Mouse (Mus musculus) stomach, embryonic 15.5 days (tissue): ENCODE data around the gene Osm. TPM values are rescaled to one million over a fixed set of nuclear protein-coding genes. Genes with fewer than 3 reads are reported as not detected.

Source experiments
- ATAC-seq: fragments of 200-750 bp; cut with Nextera tagmentation; 2 replicates; pipeline ENCODE4 v1.8.0; 2017; ENCODE audit warnings: low read depth, moderate number of reproducible peaks, moderate TSS enrichment; ENCODE audit not compliant: insufficient read depth, low FRiP score
- H3K27ac ChIP-seq: fragments of 300-500 bp; sonication (generic); 2 replicates; pipeline ENCODE4 v1.5.1; 2015; ENCODE audit warnings: mild to moderate bottlenecking, inconsistent platforms
- H3K27me3 ChIP-seq: fragments of 300-500 bp; sonication (generic); replicated peaks from 2 replicates; pipeline ENCODE4 v1.6.1; 2015; ENCODE audit warnings: inconsistent platforms
- H3K36me3 ChIP-seq: fragments of 300-500 bp; sonication (generic); 2 replicates; pipeline ENCODE4 v1.6.1; 2015; ENCODE audit warnings: inconsistent platforms
- H3K4me1 ChIP-seq: fragments of 300-500 bp; sonication (generic); 2 replicates; pipeline ENCODE4 v1.6.1; 2015; ENCODE audit warnings: inconsistent platforms
- H3K4me2 ChIP-seq: fragments of 300-500 bp; sonication (generic); 2 replicates; pipeline ENCODE4 v1.6.1; 2015; ENCODE audit warnings: mild to moderate bottlenecking, inconsistent platforms
- H3K4me3 ChIP-seq: fragments of 300-500 bp; sonication (generic); replicated peaks from 2 replicates; pipeline ENCODE4 v1.5.1; 2015; ENCODE audit warnings: inconsistent platforms
- H3K9ac ChIP-seq: fragments of 300-500 bp; sonication (generic); 2 replicates; pipeline ENCODE4 v1.6.1; 2015; ENCODE audit warnings: inconsistent platforms
- H3K9me3 ChIP-seq: fragments of 300-500 bp; sonication (generic); 2 replicates; pipeline ENCODE4 v1.6.1; 2016; ENCODE audit warnings: inconsistent platforms
- WGBS: fragments of 180-500 bp; shearing (Covaris S2); methylation state at CpG from one replicate; pipeline ENCODE4 v1.1.7; 2015; 5-methylcytosine and 5-hydroxymethylcytosine counted together
- polyA plus RNA-seq: library from polyadenylated mRNA; unstranded; fragments of >200 nt; fragmentation: Nextera tagmentation; extraction: Ambion mirVana; gene quantifications from 2 replicates; pipeline ENCODE4 v1.2.1, GENCODE M21; 2015

Osm gene
- polyA plus RNA-seq, 1 experiment from 2014 or later, result 0.22 TPM

DNA sequence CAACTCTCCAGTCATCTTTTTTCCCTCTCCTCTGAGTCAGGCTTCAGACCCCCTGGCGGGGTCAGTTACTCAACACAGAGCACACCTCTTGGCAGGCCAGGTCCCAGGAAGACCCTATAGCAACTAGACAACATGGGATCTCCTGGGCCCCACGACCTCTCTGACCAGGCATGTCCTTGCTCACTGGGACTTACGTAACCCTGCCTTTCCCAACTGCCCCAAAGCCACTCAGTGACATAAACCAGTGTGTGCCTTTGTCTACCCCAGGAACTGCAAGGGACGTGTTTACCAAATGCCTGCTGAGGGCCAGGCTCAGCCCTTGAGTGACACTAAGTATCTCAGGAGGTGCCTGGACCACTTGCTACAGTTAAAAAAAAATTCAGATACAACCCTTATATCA is 6.4 kb upstream of the Osm start:
- H3K36me3 ChIP-seq, result no peaks in the 10 kb centered on the region

DNA sequence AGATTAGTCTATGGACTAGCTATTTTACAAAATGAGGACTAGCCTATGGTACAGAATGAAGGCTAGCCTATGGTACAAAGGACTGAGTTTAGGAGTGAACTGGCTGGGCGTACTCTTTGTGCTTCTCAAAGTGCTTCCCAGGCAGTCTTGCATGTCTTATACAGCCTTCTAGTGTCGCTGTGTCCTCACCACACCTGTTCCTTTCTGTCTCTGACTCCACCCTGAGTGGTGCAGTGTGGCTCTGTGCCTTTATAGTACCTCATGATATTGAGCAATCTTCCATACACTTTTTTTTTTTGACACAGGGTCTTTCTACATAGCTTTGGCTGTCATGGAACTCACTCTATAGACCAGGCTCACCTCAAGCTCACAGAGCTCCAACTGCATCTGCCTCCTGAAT is 4.8 kb upstream of the Osm start:
- Histone ChIP-seq H3K4me3 (no peak overlapping the region), H3K4me1 (no peaks in the 10 kb centered on the region), H3K9ac (no peak overlapping the region), H3K9me3 (no peaks in the 10 kb centered on the region), H3K36me3 (no peaks in the 10 kb centered on the region), H3K27ac (no peak overlapping the region), H3K4me2 (no peak overlapping the region), H3K27me3 (no peaks in the 10 kb centered on the region)
- 90% methylated on average over 2 of the region's 2 CpGs for WGBS
- ATAC-seq, result no peak

More for the DNA sequence above, 6.4 kb upstream of the Osm start:
- ATAC-seq, result no peak
- H3K9ac ChIP-seq, result no peak overlapping the region
- H3K4me2 ChIP-seq, result no peak overlapping the region
- H3K27me3 ChIP-seq, result no peaks in the 10 kb centered on the region
- no peak overlapping the region for H3K27ac ChIP-seq
- H3K9me3 ChIP-seq, result no peaks in the 10 kb centered on the region
- WGBS, result 67% methylated on average over 4 of the region's 4 CpGs
- no peak overlapping the region for H3K4me3 ChIP-seq
- no peaks in the 10 kb centered on the region for H3K4me1 ChIP-seq

- no peaks in the 10 kb centered on the region for H3K9me3 ChIP-seq
- no peak for ATAC-seq
- H3K36me3 ChIP-seq, result no peaks in the 10 kb centered on the region
- H3K4me1 ChIP-seq, result no peaks in the 10 kb centered on the region
- no peak overlapping the region for H3K4me3 ChIP-seq
- 67% methylated on average over 12 of the region's 12 CpGs for WGBS
- H3K4me2 ChIP-seq, result no peak overlapping the region
- H3K9ac ChIP-seq, result no peak overlapping the region
- no peaks in the 10 kb centered on the region for H3K27me3 ChIP-seq
- no peak overlapping the region for H3K27ac ChIP-seq
Measured at GRCm38 (mm10) chr11:4232644-4233043, 3.6 kb upstream of the Osm start.

- no peak overlapping the region for H3K4me2 ChIP-seq
- H3K9ac ChIP-seq, result no peak overlapping the region
- H3K36me3 ChIP-seq, result no peaks in the 10 kb centered on the region
- 84% methylated on average over 6 of the region's 6 CpGs for WGBS
- ATAC-seq, result no peak
- no peak overlapping the region for H3K4me3 ChIP-seq
- no peaks in the 10 kb centered on the region for H3K4me1 ChIP-seq
- H3K27ac ChIP-seq, result no peak overlapping the region
- no peaks in the 10 kb centered on the region for H3K27me3 ChIP-seq
- H3K9me3 ChIP-seq, result no peaks in the 10 kb centered on the region
Measured at GRCm38 (mm10) chr11:4235052-4235655, 1.1 kb upstream of the Osm start.

GRCm38 (mm10) chr11:4236546-4237067 is 387 bp downstream of the Osm start:
- H3K4me2 ChIP-seq, result no peak overlapping the region
- H3K27me3 ChIP-seq, result no peaks in the 10 kb centered on the region
- H3K4me1 ChIP-seq, result no peaks in the 10 kb centered on the region
- H3K36me3 ChIP-seq, result no peaks in the 10 kb centered on the region
- WGBS, result 87% methylated on average over 21 of the region's 21 CpGs
- H3K9me3 ChIP-seq, result no peaks in the 10 kb centered on the region
- H3K4me3 ChIP-seq, result no peak overlapping the region
- ATAC-seq, result no peak
- H3K9ac ChIP-seq, result no peak overlapping the region
- no peak overlapping the region for H3K27ac ChIP-seq

DNA sequence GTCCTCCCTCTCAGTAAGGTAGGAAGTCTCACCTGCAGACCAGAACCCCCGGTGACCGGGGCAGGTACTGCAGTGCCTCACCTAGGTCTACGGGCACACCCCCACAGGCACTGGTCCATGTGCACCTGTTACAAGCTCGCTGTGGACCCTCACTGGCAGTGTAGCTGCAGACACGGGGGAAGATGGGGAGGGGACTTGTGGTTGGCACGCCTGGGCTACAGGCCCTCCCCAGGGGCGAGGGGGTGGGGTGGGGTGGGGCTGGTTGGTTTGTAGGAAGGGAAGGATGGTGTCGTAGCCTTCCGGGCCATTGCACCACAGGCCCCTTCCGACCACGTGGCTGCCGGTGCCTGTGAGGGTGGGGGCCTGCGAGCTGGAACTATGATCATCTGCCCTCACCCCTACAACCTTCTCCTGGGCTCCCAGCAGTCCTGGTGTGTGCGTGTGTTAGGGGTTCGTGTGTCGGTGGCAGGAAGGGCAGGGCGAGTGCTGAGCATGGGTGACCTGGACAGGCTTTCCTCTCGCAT is 1.2 kb downstream of the Osm start:
- Histone ChIP-seq H3K4me1 (no peaks in the 10 kb centered on the region), H3K9me3 (no peaks in the 10 kb centered on the region), H3K9ac (no peak overlapping the region), H3K27ac (no peak overlapping the region), H3K4me2 (0 out of 2 replicates have a peak overlapping the region, but pooled peaks have one; percentile 8), H3K4me3 (no peak overlapping the region), H3K27me3 (no peaks in the 10 kb centered on the region), H3K36me3 (no peaks in the 10 kb centered on the region)
- 79% methylated on average over 18 of the region's 18 CpGs for WGBS
- ATAC-seq, result no peak; the same call in 1 of the 2 replicates

DNA sequence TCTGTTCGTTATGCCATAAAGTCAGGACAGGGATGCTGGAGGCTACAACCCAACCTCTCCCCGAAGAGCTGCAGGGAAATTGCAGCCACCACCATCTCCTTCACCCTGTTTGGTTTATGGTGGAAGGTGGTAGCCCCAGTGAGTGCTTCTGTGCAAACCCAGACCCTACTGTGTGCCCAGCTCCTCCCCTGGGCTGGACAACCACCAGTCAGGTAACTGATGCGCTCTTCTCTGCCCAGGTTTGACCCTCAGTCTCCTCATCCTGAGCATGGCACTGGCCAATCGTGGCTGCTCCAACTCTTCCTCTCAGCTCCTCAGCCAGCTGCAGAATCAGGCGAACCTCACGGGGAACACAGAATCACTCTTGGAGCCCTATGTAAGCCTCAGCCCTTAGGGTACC is 1.9 kb downstream of the Osm start:
- Histone ChIP-seq H3K27me3 (no peaks in the 10 kb centered on the region), H3K9ac (no peak overlapping the region), H3K4me1 (no peaks in the 10 kb centered on the region), H3K4me2 (no peak overlapping the region), H3K36me3 (no peaks in the 10 kb centered on the region), H3K4me3 (no peak overlapping the region), H3K9me3 (no peaks in the 10 kb centered on the region), H3K27ac (no peak overlapping the region)
- no peak for ATAC-seq
- WGBS, result 87% methylated on average over 6 of the region's 6 CpGs

DNA sequence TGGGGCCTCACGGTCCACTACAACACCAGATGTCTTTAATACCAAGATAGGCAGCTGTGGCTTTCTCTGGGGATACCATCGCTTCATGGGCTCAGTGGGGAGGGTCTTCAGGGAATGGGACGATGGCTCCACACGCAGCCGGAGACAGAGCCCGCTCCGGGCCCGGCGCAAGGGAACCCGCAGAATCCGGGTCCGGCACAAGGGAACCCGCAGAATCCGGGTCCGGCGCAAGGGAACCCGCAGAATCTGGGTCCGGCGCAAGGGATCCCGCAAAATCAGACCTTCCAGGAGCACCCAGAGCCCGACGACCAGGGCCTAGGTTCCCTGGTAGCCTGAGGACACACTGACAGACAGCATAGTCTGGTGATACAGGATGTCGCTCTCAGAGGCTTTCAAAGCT is 3.5 kb downstream of the Osm start:
- Histone ChIP-seq H3K4me3 (no peak overlapping the region), H3K9me3 (no peaks in the 10 kb centered on the region), H3K4me1 (no peaks in the 10 kb centered on the region), H3K9ac (no peak overlapping the region), H3K27ac (no peak overlapping the region), H3K27me3 (no peaks in the 10 kb centered on the region), H3K4me2 (no peak overlapping the region), H3K36me3 (no peaks in the 10 kb centered on the region)
- WGBS, result 90% methylated on average over 23 of the region's 23 CpGs
- ATAC-seq, result no peak

- no peaks in the 10 kb centered on the region for H3K27me3 ChIP-seq
- no peak for ATAC-seq
- H3K4me1 ChIP-seq, result no peaks in the 10 kb centered on the region
- H3K27ac ChIP-seq, result no peak overlapping the region
- H3K4me2 ChIP-seq, result no peak overlapping the region
- no peaks in the 10 kb centered on the region for H3K9me3 ChIP-seq
- H3K9ac ChIP-seq, result no peak overlapping the region
- WGBS, result 66% methylated on average over 7 of the region's 7 CpGs
- H3K36me3 ChIP-seq, result no peaks in the 10 kb centered on the region
- H3K4me3 ChIP-seq, result no peak overlapping the region
Measured at GRCm38 (mm10) chr11:4240151-4240550, 3.9 kb downstream of the Osm start.

DNA sequence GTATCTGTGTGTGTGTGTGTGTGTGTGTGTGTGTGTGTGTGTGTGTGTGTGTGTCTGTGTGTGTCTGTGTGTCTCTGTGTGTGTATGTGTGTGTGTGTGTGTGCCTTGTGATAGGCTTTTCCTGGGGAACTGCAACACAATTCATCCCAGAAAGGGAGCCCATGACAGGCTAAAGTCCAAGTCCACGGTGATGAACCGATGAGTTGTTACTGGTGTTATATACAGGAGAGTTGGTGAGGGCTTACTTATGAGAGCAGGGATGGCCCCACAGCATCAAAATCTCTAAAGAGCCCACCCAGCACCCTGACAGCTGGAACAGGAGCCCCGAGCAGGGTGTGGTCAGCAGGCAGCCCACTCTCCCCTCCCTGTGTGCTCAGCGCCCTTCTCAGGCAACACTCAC is 5.0 kb downstream of the Osm start:
- WGBS, result 74% methylated on average over 4 of the region's 4 CpGs
- H3K27me3 ChIP-seq, result no peaks in the 10 kb centered on the region
- no peaks in the 10 kb centered on the region for H3K4me1 ChIP-seq
- H3K36me3 ChIP-seq, result no peaks in the 10 kb centered on the region
- no peak overlapping the region for H3K9ac ChIP-seq
- H3K27ac ChIP-seq, result no peak overlapping the region
- ATAC-seq, result no peak
- H3K9me3 ChIP-seq, result no peaks in the 10 kb centered on the region
- H3K4me2 ChIP-seq, result no peak overlapping the region
- H3K4me3 ChIP-seq, result no peak overlapping the region

- WGBS, result 45% methylated on average over 6 of the region's 6 CpGs
- H3K4me2 ChIP-seq, result no peak overlapping the region
- H3K36me3 ChIP-seq, result no peaks in the 10 kb centered on the region
- no peak overlapping the region for H3K4me3 ChIP-seq
- no peaks in the 10 kb centered on the region for H3K4me1 ChIP-seq
- ATAC-seq, result no peak
- H3K9ac ChIP-seq, result no peak overlapping the region
- H3K27ac ChIP-seq, result no peak overlapping the region
- H3K9me3 ChIP-seq, result no peaks in the 10 kb centered on the region
- H3K27me3 ChIP-seq, result no peaks in the 10 kb centered on the region
Measured at GRCm38 (mm10) chr11:4246126-4246525, 9.9 kb downstream of the Osm start.

GRCm38 (mm10) chr11:4246623-4247022 is 10.4 kb downstream of the Osm start:
- 65% methylated on average over 4 of the region's 4 CpGs for WGBS
- no peak overlapping the region for H3K4me2 ChIP-seq
- no peak for ATAC-seq

More at GRCm38 (mm10) chr11:4246623-4247022, 10.4 kb downstream of the Osm start:
- H3K27me3 ChIP-seq, result no peaks in the 10 kb centered on the region
- H3K9me3 ChIP-seq, result no peaks in the 10 kb centered on the region
- H3K4me1 ChIP-seq, result no peaks in the 10 kb centered on the region
- H3K9ac ChIP-seq, result no peak overlapping the region
- no peak overlapping the region for H3K4me3 ChIP-seq
- no peak overlapping the region for H3K27ac ChIP-seq
- no peaks in the 10 kb centered on the region for H3K36me3 ChIP-seq
